Mouse (Mus musculus) liver, postnatal 0 days (tissue): ENCODE results near the gene Susd1.

Experiments used
- CTCF ChIP-seq: sonication (generic); IDR thresholded peaks from 2 replicates; pipeline ENCODE4 v1.5.1; 2016; ENCODE audit warnings: antibody characterized with exemption, low read depth
- EP300 ChIP-seq: IDR thresholded peaks from 2 replicates; pipeline ENCODE4 v1.6.1; 2016; ENCODE audit warnings: antibody characterized with exemption, low read depth, mild to moderate bottlenecking

DNA sequence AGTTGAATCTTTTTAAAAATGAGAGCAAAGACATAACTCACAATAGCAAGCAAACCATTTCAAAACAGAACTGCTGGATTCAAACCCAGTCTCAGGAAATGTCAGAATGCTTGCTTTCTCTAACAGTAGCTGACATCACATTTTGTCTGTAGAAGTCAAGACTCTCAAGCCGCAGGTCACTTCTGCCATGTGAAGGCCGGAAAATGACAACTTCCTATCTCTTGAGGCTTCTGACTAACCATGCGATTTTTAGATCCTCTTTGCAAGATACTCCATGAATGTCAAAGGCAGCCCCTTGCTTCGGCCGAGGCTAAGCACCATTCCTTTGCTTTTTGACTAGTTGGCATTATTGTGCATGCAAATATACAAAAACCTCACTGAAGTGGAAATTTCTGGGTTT, 172.8 kb downstream of the Susd1 start:
- TF ChIP-seq CTCF: no peak
- no peak for TF ChIP-seq EP300
